Mouse (Mus musculus) left cerebral cortex, adult 11 months (tissue): ENCODE results near the gene Ap2a2.
"Not testable (repeated sequence)": the region's sequence is repeated elsewhere in the genome, so short reads cannot be mapped to it uniquely, and the experiment has no call there.

ENCODE experiments used
- DNase-seq: peaks from one replicate; pipeline ENCODE4 v3.0.0; 2022; ENCODE audit warnings: low spot score

Gene Ap2a2

DNA sequence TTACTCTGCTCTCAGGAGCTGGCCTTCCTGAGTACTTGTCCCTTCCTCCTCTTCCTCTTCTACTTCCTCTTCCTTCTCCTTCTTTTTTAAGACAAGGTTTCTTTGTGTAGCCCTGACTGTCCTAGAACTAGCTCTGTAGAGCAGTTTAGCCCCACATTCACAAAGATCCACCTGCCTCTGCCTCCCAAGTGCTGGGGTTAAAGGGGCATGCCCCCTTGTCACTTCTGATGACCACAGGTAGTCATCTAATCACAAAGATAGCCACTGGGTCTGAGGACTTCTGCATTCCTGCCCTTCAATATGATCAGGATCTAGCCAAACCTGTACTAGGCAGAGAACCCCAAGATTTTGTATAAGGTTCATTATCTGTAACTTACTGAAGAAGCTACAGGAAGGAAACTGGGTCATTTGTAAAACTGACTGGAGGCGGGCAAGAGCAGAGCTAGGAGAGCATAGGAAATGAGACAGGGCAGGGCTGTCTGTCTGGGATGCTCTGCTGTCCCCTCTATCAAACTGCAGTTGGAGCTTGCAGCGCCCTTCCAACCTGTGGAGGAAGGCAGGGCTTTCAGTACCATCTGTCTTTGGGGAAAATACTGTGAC lies 2.1 kb upstream of the Ap2a2 start:
- DNase-seq = no peak

DNA sequence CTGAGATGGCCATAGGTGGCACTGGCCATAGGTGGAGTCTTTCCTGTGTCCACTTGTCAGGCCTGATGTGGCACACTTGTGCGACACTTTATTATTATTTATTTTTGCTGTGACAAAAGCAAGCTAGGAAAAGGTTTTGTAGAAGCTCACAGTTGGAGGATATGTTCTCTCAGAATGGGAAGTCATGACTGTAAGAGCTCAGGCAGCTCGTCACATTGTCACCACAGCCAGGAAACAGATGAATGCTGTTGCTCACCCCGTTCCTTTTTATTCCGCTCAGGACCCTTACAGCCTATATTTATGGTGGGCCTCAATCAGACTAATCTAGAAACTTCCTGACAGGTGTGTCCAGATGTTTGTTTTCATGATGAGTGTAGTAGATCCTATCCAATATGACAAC lies 1.5 kb upstream of the Ap2a2 start:
- no peak for DNase-seq

- DNase-seq = no peak
Observed at GRCm38 (mm10) chr7:141562421-141562851, 463 bp downstream of the Ap2a2 start.

GRCm38 (mm10) chr7:141562852-141563427 lies 967 bp downstream of the Ap2a2 start:
- no peak for DNase-seq

GRCm38 (mm10) chr7:141564561-141564960 lies 2.6 kb downstream of the Ap2a2 start:
- DNase-seq = no peak

- no peak for DNase-seq
Observed at GRCm38 (mm10) chr7:141566587-141566986, 4.6 kb downstream of the Ap2a2 start.

GRCm38 (mm10) chr7:141569283-141569803 lies 7.4 kb downstream of the Ap2a2 start:
- no peak for DNase-seq

DNA sequence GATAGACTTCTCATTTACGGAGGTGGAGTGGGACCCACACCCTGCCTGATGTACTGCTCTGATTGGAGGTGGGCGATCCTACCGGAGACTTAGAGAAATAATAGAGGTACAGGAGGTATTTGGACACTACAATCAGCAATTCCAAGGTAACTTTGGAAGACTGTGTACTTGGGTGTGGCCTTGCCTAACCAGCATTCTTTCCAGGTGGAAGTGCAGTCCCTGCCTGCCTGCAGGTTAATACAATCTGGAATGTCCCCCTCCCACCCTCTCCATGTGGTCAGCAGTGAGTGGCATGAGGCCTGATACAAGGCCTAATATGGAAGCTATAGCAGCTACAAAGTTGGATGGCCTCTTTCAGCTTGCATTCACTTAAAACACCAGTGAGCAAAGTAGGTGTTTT lies 7.9 kb downstream of the Ap2a2 start:
- DNase-seq = no peak

DNA sequence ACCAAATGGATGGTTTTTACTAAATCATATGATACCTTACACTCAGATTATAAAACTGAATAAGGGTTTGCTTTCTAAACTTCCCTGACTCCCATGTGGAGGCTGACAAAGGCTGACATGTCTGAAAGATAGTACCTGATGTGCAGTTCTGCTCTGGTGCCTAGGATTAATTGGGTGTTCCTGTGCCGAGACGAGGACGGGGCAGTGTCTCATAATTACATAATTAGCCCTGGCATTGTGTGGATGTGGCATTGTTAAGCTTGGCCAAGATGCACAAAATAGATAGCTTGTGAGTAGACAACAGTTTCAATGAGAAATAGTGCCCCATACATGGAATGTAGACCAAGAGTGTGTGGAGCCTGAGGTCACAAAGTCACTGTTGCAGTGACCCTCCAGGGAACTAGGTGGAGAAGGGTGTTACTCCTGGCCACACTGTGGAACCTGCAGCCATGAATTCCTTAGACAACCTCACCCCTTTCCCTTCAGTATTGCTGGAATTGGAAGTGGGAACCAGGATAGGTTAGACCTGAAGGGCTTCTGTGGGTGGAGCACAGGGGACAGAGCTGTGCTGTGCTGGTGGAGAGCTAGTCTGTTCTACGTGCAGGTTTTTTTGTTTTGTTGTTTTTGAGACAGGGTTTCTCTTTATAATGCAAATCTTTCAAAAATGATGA lies 8.8 kb downstream of the Ap2a2 start:
- no peak for DNase-seq

DNA sequence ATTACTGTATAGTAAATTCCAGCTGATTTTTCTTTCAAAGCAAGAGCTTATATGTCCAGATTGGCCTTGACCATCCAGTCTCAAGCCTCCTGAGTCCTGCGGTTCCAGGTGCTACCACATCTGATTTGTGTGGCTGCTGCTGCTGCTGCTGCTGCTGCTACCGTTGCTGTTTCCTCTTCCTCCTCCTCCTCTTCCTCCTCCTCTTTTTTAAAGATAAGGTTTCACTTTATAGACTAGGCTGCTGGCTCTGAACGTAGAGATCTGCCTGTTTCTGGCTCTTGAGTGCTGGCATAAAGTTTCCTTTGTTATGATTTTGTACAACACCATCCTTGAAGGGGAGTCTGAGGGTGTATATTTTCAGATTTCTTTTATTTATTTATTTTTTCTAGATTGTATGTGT lies 12.1 kb downstream of the Ap2a2 start:
- DNase-seq = no peak

DNA sequence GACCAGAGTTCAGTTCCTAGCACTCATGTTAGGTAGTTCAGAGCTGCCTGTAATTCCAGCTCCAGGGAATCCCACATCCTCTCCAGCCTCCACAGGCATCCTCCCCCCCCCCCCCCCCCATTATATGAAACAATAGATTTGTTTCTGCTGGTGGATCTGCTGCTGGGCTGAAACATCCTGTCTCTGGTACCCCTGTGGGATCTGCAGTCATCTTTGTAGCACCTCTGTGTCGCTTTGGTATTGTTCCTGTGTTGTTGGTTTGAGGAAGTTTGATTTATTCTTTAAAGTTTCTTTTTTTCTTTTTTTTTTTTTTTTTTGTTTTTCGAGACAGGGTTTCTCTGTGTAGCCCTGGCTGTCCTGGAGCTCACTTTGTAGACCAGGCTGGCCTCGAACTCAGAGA lies 13.5 kb downstream of the Ap2a2 start:
- DNase-seq = no peak

DNA sequence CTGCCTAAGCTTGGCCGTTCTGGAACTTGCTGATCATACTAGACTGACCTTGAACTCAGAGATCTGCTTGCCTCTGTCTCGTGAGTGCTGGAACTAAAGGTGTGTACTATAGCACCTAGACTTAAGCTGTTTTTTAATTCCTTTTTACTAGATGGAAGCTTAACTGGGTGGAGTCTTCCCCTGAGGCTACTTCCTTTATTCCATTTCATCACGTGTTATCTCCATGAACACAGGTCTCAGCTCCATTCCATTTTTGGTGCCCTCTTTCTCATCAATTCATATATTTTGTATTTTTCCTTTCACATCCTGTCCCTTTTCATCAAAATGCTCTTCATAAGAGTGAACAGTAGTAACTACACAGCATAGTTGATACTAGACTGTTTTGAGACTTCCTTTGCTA lies 15.8 kb downstream of the Ap2a2 start:
- no peak for DNase-seq

DNA sequence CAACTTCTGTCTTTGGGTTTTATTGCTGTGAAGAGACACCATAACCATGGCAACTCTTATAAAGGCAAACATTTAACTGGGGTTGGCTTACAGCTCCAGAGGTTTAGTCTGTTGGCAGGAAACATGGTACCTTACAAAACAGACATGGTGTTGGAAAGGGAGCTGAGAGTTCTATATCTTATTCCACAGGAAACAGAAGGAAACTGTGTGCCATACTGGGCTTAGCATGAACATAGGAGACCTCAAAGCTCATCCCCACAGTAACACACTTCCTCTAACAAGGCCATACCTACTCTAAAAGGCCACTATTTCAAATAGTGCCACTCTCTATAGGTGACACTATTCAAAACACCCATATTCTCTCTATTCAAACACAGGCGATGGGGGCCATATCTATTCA lies 16.5 kb downstream of the Ap2a2 start:
- no peak for DNase-seq

- no peak for DNase-seq
Observed at GRCm38 (mm10) chr7:141578943-141579342, 17.0 kb downstream of the Ap2a2 start.

DNA sequence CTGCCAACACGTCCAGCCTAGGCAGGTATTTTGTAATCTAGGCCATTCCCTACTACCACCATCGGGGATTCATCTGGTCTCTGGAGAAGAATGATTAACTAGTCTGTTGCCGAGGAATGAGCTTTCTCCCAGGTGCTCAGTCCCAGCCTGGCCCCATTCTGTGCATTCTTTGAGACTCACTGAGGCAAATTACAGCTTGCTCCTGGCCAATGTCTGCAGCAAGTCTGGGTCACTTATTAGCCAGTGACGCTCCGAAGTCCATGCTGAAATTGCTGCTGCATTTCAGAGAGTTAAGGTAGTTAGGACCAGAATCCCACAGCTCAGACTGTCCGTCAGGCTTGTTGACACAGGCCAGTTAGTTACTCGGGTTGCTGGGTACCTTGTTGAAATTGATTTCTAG lies 19.4 kb downstream of the Ap2a2 start:
- no peak for DNase-seq

GRCm38 (mm10) chr7:141584048-141584841 lies 22.3 kb downstream of the Ap2a2 start:
- no peak for DNase-seq

- DNase-seq = no peak
Observed at GRCm38 (mm10) chr7:141585288-141585687, 23.3 kb downstream of the Ap2a2 start.

DNA sequence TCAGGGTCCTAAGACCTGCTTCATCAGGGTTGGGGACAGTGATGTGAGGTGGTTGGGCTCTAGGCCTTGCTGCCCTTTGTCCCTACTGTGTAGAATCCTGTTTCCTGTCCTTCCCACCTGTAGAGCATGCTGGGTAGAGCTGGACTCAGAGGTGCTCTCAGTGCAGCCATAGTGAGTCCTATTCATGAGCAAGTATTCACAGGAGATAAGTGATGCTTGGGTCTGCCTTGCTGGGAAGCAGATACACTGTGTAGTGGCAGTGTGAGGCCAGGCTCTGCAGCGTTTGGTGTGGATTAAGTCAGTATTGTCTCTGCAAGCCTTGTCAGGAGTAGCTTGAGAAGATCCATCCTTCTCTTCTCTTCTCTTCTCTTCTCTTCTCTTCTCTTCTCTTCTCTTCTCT lies 23.9 kb downstream of the Ap2a2 start:
- DNase-seq = no peak

GRCm38 (mm10) chr7:141588890-141589289 lies 26.9 kb downstream of the Ap2a2 start:
- DNase-seq = no peak

GRCm38 (mm10) chr7:141590249-141590648 lies 28.3 kb downstream of the Ap2a2 start:
- DNase-seq = not testable (repeated sequence)

DNA sequence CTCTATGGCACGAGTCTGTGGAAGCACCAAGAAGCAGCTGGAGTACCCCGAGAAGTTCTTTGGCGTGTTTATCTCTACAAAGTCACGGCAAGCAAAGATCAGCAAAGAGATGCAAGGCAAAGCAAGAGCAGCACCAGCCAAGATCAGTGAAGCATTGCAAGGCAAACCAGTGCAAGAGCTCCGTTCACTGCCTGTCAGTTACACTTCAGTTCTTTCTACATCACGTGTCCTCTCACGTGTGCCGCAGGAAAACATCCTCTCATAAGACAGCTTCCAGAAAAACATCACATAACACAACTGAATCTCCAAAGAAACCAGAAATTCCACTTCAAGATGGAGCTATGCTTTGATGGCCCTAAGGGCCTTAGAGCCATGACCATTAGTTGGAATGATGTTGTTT lies 29.0 kb downstream of the Ap2a2 start:
- DNase-seq = no peak

GRCm38 (mm10) chr7:141592096-141592495 lies 30.1 kb downstream of the Ap2a2 start:
- no peak for DNase-seq

DNA sequence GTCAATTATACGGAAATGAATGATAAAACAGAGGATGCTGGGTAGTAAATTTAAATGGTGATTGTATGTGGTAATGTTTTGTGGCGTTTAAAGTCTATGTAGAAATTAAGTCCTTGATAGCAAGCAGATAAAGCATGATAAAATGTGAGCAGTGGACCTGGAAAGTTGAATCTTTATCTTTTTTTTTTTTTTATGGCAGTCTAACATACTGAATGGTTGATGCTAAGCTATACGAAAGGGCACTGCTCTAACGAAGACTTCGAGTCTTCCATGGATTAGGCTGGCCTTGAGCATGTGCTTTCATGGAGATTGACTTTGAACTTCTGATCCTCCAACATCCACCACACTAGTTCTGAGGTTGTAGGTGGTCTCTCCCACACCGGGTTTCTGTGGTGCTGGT lies 31.1 kb downstream of the Ap2a2 start:
- no peak for DNase-seq
